Mouse (Mus musculus) adrenal gland, postnatal 4 days (tissue): ENCODE results near the gene Magt1. TPM values are rescaled to one million over a fixed set of nuclear protein-coding genes. Genes with fewer than 3 reads are reported as not detected.
"Not testable (repeated sequence)": the region's sequence is repeated elsewhere in the genome, so short reads cannot be mapped to it uniquely, and the experiment has no call there.

Source experiments
- DNase-seq, 2 experiments: peaks; one replicate each; pipeline ENCODE4 v3.0.0; 2021 to 2022; ENCODE audit warnings: low spot score in 2 of 2, mixed read lengths in 2 of 2
- total RNA-seq, 2 experiments: library from RNA; stranded (reverse); gene quantifications; 2 replicates each; pipeline ENCODE4 v1.2.3; 2021

The Magt1 gene
- total RNA-seq, 2 experiments from 2014 or later = 51.6 to 57.8 TPM

- DNase-seq = no peak
Observed at GRCm38 (mm10) chrX:105953999-105954398, 57.7 kb downstream of the Magt1 start.

GRCm38 (mm10) chrX:105946357-105946756 lies 65.3 kb downstream of the Magt1 start:
- DNase-seq = no peak

- DNase-seq = no peak
Observed at GRCm38 (mm10) chrX:105939245-105939644, 72.5 kb downstream of the Magt1 start.

- no peak for DNase-seq
Observed at GRCm38 (mm10) chrX:105937736-105938135, 74.0 kb downstream of the Magt1 start.

- DNase-seq = no peak
Observed at GRCm38 (mm10) chrX:105934341-105934740, 77.4 kb downstream of the Magt1 start.

- no peak for DNase-seq
Observed at GRCm38 (mm10) chrX:105929478-105930038, 82.1 kb downstream of the Magt1 start.

- DNase-seq = peak in 1 of 2 experiments; percentile 25
Observed at GRCm38 (mm10) chrX:105928861-105929477, 82.7 kb downstream of the Magt1 start, which contains the start of gene Atrx. Gene Atrx (minus strand): TSS chrX:105929403.

- peak in 1 of 2 experiments; percentile 2 for DNase-seq
Observed at GRCm38 (mm10) chrX:105927941-105928860, 83.5 kb downstream of the Magt1 start.

- DNase-seq = peak in 1 of 2 experiments; percentile 6
Observed at GRCm38 (mm10) chrX:105926121-105926735, 85.5 kb downstream of the Magt1 start.

GRCm38 (mm10) chrX:105924326-105925070 lies 87.2 kb downstream of the Magt1 start:
- DNase-seq = no peak

GRCm38 (mm10) chrX:105923896-105924295 lies 87.8 kb downstream of the Magt1 start:
- DNase-seq = no peak

GRCm38 (mm10) chrX:105922986-105923385 lies 88.7 kb downstream of the Magt1 start:
- not testable (repeated sequence) for DNase-seq

GRCm38 (mm10) chrX:105921421-105921820 lies 90.3 kb downstream of the Magt1 start:
- no peak for DNase-seq

Other genes with a start within 250 kb of the Magt1 start
- gene Fgf16, start 247.6 kb downstream of the Magt1 start, total RNA-seq = under 1 TPM; 0.25 to 0.64 TPM
- gene Atrx, start 82.5 kb downstream of the Magt1 start, total RNA-seq = 100 to 1,000 TPM; 140 to 172 TPM
- gene Cox7b, start 3.8 kb upstream of the Magt1 start, total RNA-seq = 100 to 1,000 TPM; 338 to 374 TPM
- 10 to 100 TPM; 34.1 to 39.3 TPM for gene Atp7a, start 15.4 kb upstream of the Magt1 start, total RNA-seq
- gene Tlr13, start 131.3 kb upstream of the Magt1 start, total RNA-seq = 1 to 10 TPM; 2.1 to 2.4 TPM
- 100 to 1,000 TPM; 189 to 231 TPM for gene Pgk1, start 175.2 kb upstream of the Magt1 start, total RNA-seq
- gene Taf9b, start 209.3 kb upstream of the Magt1 start, total RNA-seq = 10 to 100 TPM; 14.5 to 16.1 TPM
- gene Fnd3c2, start 243.5 kb upstream of the Magt1 start, total RNA-seq = under 1 TPM in 1 of 2 experiments, not detected in 1; 0.14 TPM